Mouse (Mus musculus): ENCODE data around the gene Nkx2-5. TPM values are rescaled to one million over a fixed set of nuclear protein-coding genes. Genes with fewer than 3 reads are reported as not detected.

The Nkx2-5 gene
- not detected for total RNA-seq (2021)
- polyA plus RNA-seq (2012; rRNA removed) = 0.16 and 0.26 TPM in 2 replicates
- long read RNA-seq = 0 reads

- no peak for DNase-seq
Measured at GRCm38 (mm10) chr17:26844909-26845148, at the start of gene Nkx2-5. Nkx2-5 (minus strand) TSS chr17:26845009.

GRCm38 (mm10) chr17:26894342-26894741 is 49.5 kb upstream of the Nkx2-5 start:
- no peak for DNase-seq

GRCm38 (mm10) chr17:26893492-26893891 is 48.7 kb upstream of the Nkx2-5 start:
- no peak for DNase-seq

GRCm38 (mm10) chr17:26892635-26893375 is 48.0 kb upstream of the Nkx2-5 start:
- no peak for DNase-seq

- no peak for DNase-seq
Measured at GRCm38 (mm10) chr17:26887926-26888325, 43.1 kb upstream of the Nkx2-5 start.

GRCm38 (mm10) chr17:26886047-26886749 is 41.4 kb upstream of the Nkx2-5 start:
- DNase-seq = peak; percentile 91

GRCm38 (mm10) chr17:26884995-26885926 is 40.5 kb upstream of the Nkx2-5 start:
- DNase-seq = peak; percentile 93

- DNase-seq = no peak
Measured at GRCm38 (mm10) chr17:26883585-26883984, 38.8 kb upstream of the Nkx2-5 start.

- peak; percentile 24 for DNase-seq
Measured at GRCm38 (mm10) chr17:26882706-26883105, 37.9 kb upstream of the Nkx2-5 start.

GRCm38 (mm10) chr17:26879235-26879634 is 34.4 kb upstream of the Nkx2-5 start:
- no peak for DNase-seq

GRCm38 (mm10) chr17:26877927-26878326 is 33.1 kb upstream of the Nkx2-5 start:
- DNase-seq = no peak

- DNase-seq = no peak
Measured at GRCm38 (mm10) chr17:26874542-26874941, 29.7 kb upstream of the Nkx2-5 start.

GRCm38 (mm10) chr17:26873502-26873901 is 28.7 kb upstream of the Nkx2-5 start:
- DNase-seq = no peak

- DNase-seq = no peak
Measured at GRCm38 (mm10) chr17:26872870-26873269, 28.1 kb upstream of the Nkx2-5 start.

GRCm38 (mm10) chr17:26868756-26869155 is 23.9 kb upstream of the Nkx2-5 start:
- DNase-seq = peak; percentile 30

- no peak for DNase-seq
Measured at GRCm38 (mm10) chr17:26865156-26865555, 20.3 kb upstream of the Nkx2-5 start.

GRCm38 (mm10) chr17:26864343-26864742 is 19.5 kb upstream of the Nkx2-5 start:
- no peak for DNase-seq

GRCm38 (mm10) chr17:26861793-26862192 is 17.0 kb upstream of the Nkx2-5 start:
- DNase-seq = no peak

GRCm38 (mm10) chr17:26861383-26861782 is 16.6 kb upstream of the Nkx2-5 start:
- DNase-seq = peak; percentile 90

GRCm38 (mm10) chr17:26860906-26861305 is 16.1 kb upstream of the Nkx2-5 start:
- DNase-seq = peak; percentile 56

- no peak for DNase-seq
Measured at GRCm38 (mm10) chr17:26852262-26852661, 7.5 kb upstream of the Nkx2-5 start.

- DNase-seq = no peak
Measured at GRCm38 (mm10) chr17:26851136-26851460, 6.3 kb upstream of the Nkx2-5 start.
